Mouse (Mus musculus) gastrocnemius, adult 8-10 months (tissue): ENCODE data around the gene Ift172. TPM values are rescaled to one million over a fixed set of nuclear protein-coding genes. Genes with fewer than 3 reads are reported as not detected.

Experiments used
- DNase-seq, 2 experiments: peaks; one replicate each; pipeline ENCODE4 v3.0.0; 2022; ENCODE audit warnings: low spot score in 2 of 2
- total RNA-seq, 4 experiments: library from RNA; stranded (reverse); gene quantifications; 2 replicates each; pipeline ENCODE4 v1.2.4; 2022

The Ift172 gene
- total RNA-seq, 4 experiments from 2014 or later: 24.6 to 32.9 (median 28.6) TPM

DNA sequence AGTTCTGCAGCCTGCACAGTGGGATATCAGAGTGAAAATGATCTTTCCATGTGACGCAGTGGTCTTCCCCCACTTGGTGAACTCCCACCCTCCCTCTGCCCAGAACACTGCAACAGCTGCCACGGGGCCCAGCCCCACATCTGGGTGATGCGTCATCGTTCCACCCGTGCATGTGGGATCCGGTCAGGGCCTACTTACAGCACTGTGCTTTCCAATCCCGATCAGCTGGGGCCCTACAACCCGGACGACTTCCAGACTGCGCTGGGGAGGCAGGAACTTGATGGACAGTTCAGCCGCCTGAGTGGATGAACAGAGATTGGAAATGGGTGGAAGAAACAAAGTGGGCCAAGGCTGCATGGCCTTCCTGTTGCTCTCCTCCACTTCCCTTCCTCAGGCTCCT, 33.3 kb downstream of the Ift172 start:
- no peak for DNase-seq

DNA sequence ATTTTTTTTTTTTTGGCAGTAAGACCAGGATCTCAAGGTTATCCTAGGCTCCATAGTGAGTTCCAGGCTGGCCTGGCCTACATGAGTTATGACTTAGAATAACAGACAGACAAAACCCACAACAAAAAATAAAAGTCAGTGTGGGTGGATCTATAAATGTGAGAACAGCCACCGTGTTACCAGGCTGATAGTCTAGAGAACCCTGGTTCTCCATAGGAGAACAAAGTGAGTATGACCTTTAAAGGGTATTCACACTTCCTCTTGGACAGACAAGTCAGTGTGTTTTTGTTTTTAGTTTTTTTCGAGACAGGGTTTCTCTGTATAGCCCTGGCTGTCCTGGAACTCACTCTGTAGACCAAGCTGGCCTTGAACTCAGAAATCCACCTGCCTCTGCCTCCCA, 34.9 kb downstream of the Ift172 start:
- DNase-seq: no peak

DNA sequence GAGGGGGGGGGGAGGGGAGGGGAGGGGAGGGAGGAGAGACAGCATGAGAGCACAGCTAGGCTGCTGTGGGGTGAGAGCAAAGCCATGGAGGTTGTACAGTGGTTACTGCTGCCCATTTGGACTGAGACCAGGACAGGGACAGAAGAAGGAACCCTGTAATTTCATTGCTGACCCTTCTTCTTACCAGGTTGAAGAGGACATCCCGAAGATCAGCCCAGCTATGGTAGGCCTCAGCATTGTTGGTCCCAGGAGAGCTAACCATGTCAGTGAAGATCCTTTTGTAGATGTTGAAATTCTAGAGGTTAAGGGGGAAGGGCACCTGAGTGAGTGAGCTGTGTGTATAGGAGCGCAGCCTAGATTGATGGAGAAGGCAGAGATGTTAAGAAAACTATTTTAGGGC, 35.5 kb downstream of the Ift172 start:
- DNase-seq: no peak

DNA sequence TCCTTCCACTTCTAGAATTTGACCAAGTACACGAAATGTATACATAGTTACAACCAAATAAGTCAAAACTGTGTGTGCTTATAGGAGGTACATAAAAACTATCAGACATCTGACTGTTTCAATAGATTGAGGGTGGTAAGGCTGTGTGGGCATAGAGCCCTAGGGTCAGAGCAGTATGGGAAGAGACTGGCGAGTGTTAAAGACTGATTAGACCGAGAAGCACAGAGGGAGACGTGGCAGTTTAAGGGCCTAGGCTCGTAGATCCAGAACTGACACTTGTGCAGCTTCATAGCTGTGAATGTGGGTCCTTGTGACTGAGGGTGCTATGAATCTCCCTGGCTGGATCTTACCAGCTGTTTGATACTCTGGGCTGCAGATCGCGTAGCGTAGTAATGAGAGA, 36.0 kb downstream of the Ift172 start:
- no peak for DNase-seq

DNA sequence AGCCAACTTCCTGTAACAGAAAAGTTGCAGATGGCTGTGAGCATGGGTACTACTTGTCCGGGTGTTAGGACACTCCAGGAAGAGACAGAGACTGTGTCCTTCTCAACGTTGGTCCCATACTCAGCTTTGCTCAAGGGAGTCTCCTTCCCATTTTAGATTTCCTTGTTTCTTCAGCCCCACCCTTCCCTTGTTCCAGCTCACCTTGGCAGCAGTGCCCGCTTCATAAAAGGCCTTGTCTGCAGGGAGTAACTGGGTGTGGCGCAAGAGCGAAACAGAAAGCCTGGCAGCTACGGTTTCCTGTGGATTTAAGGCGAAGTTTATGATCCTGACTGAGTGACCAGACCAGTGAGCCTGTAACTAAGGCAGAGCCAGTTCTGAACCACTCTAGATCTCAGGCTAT, 36.5 kb downstream of the Ift172 start:
- no peak for DNase-seq

DNA sequence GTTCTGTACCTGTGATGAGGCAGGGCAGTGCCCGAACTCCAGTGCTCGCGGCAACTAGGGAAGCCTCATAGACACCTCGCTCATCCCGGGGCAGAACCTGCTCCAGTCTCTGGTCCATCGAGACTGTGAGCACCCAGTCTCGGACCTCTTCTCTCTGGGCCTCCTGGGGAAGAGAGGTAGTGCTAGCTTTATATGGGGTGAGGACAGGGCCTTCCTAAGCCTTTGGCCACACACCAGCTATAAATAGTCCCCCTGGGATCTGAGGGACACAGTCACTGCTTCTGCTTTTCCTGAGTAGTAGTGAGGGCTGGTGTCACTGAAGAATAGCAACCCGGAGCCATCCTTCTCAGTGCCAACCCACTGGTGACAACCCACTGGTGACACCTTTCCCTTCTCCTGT, 37.1 kb downstream of the Ift172 start:
- no peak for DNase-seq

DNA sequence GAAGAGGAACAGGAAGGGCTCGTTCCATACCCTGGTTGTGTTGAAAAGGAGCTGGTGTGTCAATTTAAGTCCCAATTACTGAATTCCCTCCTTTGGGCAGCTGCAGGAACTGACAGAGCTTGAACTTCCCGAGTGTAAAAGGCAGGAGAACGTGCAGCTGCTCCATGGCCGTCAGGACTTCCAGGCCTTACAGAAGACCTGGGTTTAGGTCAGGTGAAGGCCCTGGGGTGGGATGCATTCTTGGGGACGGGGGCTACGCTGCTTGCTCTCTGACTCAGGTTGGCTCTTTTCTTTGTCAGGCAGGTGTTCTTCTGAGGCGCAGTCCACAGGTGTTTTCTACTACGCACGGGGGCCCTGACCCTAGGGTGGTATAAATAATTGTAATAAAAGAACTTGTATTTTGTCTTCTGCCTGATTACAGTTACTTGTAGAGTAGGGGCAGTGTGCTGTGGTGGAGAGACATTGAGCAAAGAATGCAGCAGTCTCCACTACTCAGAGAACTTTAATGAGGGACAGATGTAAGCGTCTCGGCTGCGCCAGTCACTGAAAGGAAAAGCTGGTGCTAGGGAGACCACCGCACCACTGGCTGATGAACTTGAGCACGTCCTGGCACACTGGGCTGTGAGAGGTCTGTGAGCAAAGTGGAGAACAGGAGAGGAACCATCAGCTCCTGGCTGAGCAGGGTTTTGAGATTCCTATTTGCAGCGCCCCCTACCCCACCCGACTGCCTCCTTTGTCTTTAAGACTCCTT, 37.9 kb downstream of the Ift172 start:
- DNase-seq: no peak

DNA sequence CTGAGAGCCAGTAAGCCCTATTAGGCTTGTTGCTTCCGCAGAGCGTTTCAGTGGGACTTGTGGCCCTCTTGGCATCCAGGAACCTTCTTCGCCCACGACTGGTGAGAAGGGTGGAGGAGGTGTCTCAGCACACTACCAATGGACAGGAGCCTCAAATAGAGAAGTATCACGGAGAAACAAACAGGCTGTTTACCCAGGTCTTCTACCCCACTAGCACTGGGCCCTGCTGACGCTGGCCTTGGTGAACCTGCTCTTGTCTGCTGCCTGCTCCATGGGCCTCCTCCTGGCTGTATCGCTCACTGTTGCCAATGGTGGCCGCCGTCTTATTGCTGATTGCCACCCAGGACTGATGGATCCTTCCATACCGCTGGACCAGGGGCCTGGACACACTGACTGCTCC, 38.8 kb downstream of the Ift172 start:
- no peak for DNase-seq

DNA sequence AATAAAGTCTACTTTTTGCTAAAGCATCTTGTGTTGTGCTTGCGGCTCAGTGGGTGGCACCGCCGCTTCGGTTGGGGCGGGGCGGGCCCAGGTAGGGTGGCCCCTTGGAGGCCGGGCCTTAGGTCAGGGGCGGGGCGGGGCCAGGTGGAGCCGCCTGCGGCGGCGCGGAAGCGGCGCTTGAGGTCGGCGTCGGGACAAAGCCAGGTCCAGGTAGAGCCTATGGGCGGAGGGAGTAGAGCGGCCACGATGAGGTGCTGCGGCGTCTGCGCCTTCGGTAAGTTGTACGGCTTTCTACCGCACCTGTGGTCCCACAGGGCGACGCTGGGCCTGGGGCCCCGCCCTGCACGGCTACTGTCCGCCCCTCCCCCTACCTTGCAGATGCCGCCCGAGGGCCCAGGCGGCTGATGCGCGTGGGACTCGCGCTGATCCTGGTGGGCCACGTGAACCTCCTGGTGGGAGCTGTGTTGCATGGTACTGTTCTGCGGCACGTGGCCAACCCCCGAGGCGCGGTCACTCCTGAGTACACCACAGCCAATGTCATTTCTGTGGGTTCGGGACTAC, 39.3 kb downstream of the Ift172 start, which contains the start of gene Krtcap3:
Gene Krtcap3 (plus strand): TSS at position 151 of the 561 bp plus-strand sequence.
- DNase-seq: no peak

DNA sequence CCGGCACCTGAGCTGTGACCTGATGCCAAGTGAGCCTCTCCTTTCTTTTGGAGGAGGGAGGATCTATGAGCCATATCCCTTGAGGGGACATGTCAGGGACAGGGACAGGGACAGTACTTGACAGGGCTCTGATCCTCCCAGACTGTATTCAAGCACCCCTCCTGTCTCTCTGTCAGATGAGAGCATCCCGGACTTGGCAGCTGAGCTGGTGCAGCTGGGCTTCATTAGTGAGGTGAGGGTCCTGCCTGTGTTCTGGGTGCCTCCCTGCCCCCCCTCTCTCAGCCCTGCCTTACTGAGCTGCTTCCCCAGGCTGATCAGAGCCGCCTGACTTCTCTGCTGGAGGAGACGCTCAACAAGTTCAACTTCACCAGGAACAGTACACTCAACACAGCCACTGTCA, 40.2 kb downstream of the Ift172 start:
- no peak for DNase-seq

DNA sequence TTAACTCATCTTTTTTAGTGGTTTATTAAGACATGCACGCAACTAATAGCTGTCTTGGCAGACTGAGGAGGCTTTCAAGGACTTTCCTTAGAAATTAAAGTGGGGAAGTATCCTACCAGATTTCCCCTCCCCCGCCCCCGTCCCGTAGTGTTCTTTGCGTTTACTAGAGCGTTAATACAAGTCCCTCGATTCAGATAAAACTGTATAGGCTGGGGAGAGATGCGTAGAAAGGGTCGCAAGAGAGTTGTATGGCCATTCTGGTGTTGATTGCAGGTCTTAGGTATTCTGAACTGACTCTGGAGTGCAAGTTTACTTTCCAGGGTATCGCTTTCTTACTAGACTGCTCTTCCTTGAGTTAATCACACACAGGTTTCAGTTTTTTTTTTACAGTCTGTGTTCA, 48.7 kb downstream of the Ift172 start:
- DNase-seq: no peak

DNA sequence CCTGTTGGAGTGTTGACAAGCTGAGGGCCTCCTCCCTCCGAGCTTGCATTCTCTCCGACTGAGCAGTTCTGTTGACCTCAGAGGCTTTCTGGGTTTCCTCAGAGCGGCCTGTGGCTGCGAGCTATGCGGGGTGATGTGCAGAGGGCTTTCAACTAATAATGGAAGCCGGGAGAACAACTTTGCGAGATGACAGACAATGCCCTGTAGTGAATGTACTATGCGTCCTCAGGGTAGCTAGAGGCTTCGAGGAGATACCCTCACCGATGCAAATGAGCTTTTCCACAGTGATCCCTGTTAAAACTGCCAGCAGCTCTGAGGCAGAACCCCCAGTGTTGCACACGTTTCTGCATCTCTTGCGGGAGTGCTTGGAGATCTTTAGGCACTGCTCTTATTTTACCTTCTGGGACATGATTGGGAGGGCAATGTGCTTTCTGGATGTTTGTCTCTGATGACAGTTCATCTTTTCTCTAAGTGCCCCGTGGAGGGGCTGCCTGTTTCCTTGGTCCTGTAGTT, 49.3 kb downstream of the Ift172 start:
- DNase-seq: no peak

DNA sequence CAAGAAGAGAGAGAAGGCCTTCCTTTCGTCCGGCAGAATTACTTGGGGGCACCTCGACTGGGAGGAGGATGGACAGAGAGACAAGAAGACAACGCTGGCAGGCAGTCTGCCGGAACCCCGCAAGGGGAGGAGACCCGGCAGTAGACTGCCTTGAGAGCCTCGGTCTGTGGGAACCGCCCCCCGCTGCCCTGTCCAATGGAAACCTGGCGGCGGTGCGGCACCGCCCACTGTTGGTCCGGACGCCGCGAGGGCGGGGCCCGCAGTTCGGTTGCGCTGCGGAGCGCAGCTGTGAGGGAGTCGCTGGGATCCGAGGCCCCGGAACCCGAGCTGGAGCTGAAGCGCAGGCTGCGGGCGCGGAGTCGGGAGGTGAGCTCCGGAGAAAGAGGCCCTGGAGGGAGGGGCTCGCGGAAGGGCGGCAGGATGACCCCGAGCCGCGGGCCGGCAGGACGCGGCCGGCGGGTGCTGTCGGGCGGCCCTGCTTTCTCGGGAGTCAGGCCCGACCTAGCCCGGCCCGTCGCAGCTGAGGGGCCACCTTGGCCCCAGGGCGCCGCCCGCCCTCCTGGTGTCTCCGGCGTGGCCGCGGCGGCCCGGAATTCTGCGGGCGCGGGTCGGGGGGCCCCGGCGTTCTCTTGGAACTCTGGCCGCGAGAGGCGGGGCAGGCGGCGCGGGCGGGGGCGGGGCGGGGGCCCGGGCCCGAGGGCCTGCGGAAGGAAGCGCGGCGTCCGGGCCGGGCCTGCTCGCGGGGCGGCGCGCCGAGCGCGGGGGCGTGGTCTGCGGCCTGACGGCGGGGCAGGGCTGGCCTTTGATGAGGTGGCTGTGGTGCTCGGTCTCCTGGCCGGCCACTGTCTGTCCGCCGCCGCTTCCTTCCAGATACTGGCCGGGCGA, 50.0 kb downstream of the Ift172 start, which contains the start of the genes Nrbp1 and Gm9970:
Gene Nrbp1 (plus strand): TSS at position 228 of the 885 bp plus-strand sequence.
Gene Gm9970 (minus strand): TSS at position 596 of the 885 bp plus-strand sequence.
- peak; percentile 93 to 95 for DNase-seq

DNA sequence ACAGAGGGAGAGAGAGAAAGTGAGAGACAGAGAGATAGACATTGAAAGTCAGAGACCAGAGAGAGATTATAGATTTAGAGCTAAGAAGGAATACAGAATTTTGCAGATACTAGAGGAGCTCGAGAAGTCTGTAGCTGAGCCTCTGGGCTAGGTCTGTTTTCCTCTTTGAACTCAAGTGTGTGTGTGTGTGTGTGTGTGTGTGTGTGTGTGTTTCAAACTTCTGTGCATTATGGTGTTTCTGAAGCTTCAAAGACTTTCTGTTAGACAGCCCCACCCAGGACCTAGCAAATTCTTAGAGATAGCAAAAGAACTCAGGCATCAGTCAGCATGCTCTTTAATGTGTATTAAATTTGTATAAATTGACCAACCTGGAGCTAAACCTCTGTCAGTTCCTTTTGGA, 64.3 kb downstream of the Ift172 start:
- no peak for DNase-seq

DNA sequence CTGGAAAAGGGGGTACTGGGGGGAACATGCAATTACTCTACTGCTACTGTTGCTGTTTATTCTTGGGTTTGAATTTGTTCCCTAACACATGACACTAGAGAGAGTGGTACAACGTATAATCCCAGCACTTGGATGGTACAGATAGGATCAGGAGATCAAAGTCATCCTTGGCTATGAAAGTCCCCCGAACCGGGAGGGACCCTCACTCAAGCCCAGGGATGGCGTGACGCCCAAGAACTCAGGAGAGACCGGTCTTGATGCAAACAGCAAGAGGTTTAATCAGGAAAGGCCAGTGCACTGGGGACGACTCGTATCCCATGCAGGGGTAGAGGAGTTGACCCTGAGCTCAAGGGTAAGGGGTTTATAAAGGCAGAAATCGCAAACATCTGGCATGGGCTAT, 68.2 kb downstream of the Ift172 start:
- DNase-seq: no peak

DNA sequence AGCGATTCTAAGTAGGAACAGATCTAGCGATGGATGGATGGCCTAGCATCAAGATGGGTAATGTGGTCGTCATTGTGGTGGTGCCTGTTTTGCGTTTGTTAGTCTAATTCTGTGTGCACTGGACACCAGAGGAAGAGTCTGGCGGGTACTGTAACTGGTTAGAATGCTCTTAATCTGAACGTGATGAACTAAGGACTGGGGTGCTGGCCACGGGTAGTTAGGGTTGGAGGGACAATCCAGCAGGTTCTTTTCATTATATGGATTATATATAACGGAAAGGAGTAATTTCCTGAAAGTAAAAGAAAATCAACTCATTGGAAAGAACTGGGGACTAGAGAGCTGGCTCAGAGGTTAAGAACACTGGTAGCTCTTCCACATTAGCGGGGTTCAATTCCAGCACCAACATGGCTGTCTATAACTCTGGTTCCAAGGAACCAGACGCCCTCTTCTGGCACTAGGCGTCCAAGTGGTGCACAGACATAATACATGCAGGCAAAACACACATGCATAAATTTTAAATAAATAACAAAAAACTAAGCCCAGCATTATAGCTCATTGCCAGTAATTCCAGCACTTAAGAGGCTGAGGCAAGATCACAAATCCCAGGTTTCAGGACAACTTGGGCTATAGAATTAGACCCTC, 69.5 kb downstream of the Ift172 start:
- DNase-seq: no peak

DNA sequence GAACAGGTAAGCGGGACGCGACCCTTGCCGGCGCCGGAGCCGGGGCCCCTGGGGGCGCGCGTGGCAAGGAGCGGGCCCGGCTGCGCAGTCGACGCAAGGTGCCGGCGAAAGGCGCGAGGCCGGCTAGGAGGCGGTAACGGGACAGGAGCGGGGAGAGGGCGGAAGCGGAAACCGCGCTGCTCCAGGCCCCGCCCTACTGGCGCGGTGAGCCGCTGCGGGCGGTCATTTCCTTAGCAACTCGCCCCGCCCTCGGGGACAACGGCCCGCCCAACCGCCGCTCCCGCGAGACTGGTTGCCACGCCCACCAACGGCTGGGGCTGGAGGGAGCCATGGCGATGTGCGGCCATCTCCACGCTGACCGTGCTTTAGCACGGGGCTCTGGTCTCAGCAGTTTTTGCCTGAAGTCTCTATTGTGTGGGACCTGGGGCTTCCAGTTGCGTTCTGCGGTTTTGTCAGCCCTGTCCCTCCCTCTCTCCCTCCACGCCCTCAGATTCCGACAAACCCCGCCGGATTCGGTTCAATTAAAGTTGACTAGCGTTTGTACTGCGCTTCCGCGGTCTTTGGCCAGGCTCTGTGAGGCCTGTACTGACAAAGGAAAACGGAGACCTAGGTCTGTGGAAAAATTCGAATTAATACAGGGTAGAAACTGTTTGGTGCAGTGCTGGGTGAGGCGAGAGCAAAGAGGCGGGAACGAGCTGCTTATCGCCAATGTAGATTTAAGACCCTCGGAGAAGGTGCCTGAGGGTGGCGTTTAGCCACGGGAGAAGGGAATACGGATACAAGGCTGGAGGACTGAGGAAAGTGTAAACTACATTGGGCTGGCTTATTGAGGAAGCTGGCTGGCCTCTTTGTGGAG, 70.2 kb downstream of the Ift172 start, which contains the start of gene Ppm1g:
Gene Ppm1g (minus strand): TSS at position 240 of the 856 bp plus-strand sequence.
- peak; percentile 94 to 96 for DNase-seq

DNA sequence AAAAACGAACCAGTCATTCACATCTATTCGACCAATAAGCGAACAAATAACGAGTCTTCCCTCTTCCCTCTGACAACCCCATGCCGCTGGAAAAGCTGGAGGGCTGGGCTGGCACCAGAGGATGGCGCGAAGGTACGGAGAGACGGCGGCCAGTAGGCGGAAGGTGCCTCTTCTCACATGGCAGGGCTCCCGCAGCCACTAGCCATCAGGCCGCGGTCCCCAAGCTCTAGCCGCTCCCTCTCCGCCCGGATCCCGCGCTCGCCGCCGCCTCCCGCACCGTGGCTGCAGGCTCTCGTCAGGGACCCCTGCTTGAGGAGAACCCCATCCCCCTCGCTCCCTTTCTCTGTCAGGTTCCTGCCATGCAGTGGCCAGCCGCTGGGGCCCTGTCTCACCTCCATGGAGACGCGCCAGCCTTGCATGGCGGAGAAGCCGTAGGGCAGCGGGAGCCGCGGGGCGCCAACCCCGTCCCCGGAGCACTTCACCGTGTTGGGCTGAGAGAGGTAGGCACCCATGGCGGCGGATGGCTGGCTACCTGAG, 70.9 kb downstream of the Ift172 start:
- DNase-seq: no peak

DNA sequence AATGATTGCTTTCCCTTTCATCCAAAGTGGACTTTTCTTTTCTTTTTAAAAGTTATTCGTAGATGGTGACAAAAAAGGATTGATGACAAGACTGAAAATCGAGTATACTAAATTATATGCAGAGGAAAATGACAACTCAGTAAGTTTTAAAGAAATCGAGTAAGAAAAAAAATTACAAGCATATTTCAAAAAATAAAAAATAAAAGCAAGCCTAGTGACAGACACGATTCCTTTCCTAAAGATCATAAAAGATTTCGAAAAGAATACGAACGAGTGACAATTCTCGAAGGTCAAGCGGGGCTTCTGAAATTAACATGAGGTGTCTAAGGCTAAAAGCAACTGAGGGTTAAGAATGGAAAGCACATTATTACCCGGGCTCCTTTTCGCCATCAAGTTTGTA, 71.4 kb downstream of the Ift172 start:
- no peak for DNase-seq

DNA sequence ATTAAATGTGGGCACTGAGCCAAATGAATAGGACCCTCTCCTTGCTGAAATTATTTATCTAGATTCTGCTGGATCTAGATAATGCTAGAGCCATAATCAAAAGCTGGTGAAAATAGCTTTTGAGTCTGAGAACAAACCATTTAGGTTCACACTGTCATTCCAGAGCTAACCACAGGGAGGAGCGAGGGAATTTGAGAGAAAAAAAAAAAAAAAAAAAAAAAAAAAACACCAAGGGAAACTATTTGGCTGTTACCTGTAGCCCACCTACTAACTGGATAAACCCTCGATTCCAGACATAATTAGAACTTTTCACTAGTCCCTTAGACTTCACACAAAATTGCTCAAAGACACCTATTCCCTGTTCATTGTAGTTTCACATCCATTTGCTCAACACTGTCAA, 71.8 kb downstream of the Ift172 start:
- DNase-seq: no peak
